Mouse (Mus musculus) kidney, embryonic 14.5 days (tissue): ENCODE results near the gene Mllt10. TPM values are rescaled to one million over a fixed set of nuclear protein-coding genes. Genes with fewer than 3 reads are reported as not detected.

Experiments
- ATAC-seq: fragments of 200-750 bp; cut with Nextera tagmentation; 2 replicates; pipeline ENCODE4 v1.8.0; 2017; ENCODE audit warnings: moderate number of reproducible peaks, mild to moderate bottlenecking, moderate TSS enrichment, moderate library complexity; ENCODE audit not compliant: low FRiP score, low TSS enrichment
- H3K27ac ChIP-seq: fragments of 300-500 bp; sonication (generic); 2 replicates; pipeline ENCODE4 v1.5.1; 2014; ENCODE audit warnings: low read depth, mild to moderate bottlenecking, low read length, moderate library complexity, mixed read lengths
- H3K27me3 ChIP-seq: fragments of 300-500 bp; sonication (generic); 2 replicates; pipeline ENCODE4 v1.6.1; 2014; ENCODE audit warnings: mild to moderate bottlenecking, low read length; ENCODE audit not compliant: control insufficient read depth, insufficient read depth
- H3K36me3 ChIP-seq: fragments of 300-500 bp; sonication (generic); 2 replicates; pipeline ENCODE4 v1.6.1; 2014; ENCODE audit warnings: low read length, mixed read lengths; ENCODE audit not compliant: control insufficient read depth, insufficient read depth
- H3K4me1 ChIP-seq: fragments of 300-500 bp; sonication (generic); 2 replicates; pipeline ENCODE4 v1.6.1; 2014; ENCODE audit warnings: low read length, mixed read lengths; ENCODE audit not compliant: control insufficient read depth, insufficient read depth
- H3K4me2 ChIP-seq: fragments of 300-500 bp; sonication (generic); replicated peaks from 2 replicates; pipeline ENCODE4 v1.6.1; 2014; ENCODE audit warnings: low read depth, mild to moderate bottlenecking, low read length
- H3K4me3 ChIP-seq: fragments of 300-500 bp; sonication (generic); 2 replicates; pipeline ENCODE4 v1.5.1; 2014; ENCODE audit warnings: mild to moderate bottlenecking, low read length
- H3K9ac ChIP-seq: fragments of 300-500 bp; sonication (generic); 2 replicates; pipeline ENCODE4 v1.6.1; 2014; ENCODE audit warnings: low read depth, mild to moderate bottlenecking, low read length, moderate library complexity
- H3K9me3 ChIP-seq: fragments of 300-500 bp; sonication (generic); 2 replicates; pipeline ENCODE4 v1.6.1; 2016; ENCODE audit warnings: low read length; ENCODE audit not compliant: control insufficient read depth
- WGBS: fragments of 180-500 bp; shearing (Covaris S2); extraction: QIAGEN DNeasy Blood & Tissue Kit; methylation state at CpG from one replicate; pipeline ENCODE4 v1.1.7; 2014; 5-methylcytosine and 5-hydroxymethylcytosine counted together
- polyA plus RNA-seq: library from polyadenylated mRNA; unstranded; fragments of >200 nt; fragmentation: Nextera tagmentation; extraction: Ambion mirVana; gene quantifications from 2 replicates; pipeline ENCODE4 v1.2.1, GENCODE M21; 2014

The Mllt10 gene
- polyA plus RNA-seq, 1 experiment from 2014 or later, result 58.7 TPM

DNA sequence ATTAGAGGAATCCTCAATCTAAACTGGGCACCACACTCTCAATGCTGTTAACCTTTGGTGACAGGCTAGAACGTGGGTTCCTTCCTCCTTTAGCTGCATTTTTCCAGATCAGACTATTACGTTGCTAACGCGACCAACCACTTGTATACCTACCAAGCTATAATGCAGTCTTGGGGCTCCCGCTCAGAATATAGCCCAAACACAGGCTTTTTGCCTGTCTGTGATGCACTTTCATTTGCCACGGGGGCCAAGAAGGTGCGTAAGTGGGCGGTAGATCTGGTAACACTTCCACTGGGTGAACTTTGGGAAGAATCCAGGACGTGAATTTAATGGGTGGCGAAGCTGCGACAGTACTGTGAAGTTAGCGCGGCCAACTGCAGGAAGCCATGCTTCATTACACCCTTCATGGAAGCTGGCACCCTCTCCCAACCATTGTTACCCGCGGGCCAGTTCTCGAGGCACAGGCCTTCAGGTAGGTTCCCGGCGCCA, 8.8 kb downstream of the Mllt10 start:
- H3K4me2 ChIP-seq, result peak overlapping the region; percentile 68
- H3K4me3 ChIP-seq, result peak overlapping the region; percentile 82
- peak; percentile 70 for ATAC-seq
- peaks cover 10% of the 10 kb centered on the region for H3K36me3 ChIP-seq
- H3K4me1 ChIP-seq, result peaks cover 6% of the 10 kb centered on the region; the same call in 1 of the 2 replicates
- no peaks in the 10 kb centered on the region for H3K27me3 ChIP-seq
- H3K9me3 ChIP-seq, result no peaks in the 10 kb centered on the region
- H3K27ac ChIP-seq, result peak overlapping the region; percentile 100
- peak overlapping the region; percentile 87 for H3K9ac ChIP-seq
- 0% methylated on average over 18 of the region's 18 CpGs for WGBS

GRCm38 (mm10) chr2:18064356-18064858, 9.4 kb downstream of the Mllt10 start:
- Histone ChIP-seq H3K27me3 (no peaks in the 10 kb centered on the region), H3K4me3 (peak overlapping the region; percentile 82), H3K9me3 (no peaks in the 10 kb centered on the region), H3K36me3 (peaks cover 10% of the 10 kb centered on the region), H3K4me2 (peak overlapping the region; percentile 89), H3K9ac (peak overlapping the region; percentile 87), H3K4me1 (peaks cover 6% of the 10 kb centered on the region; the same call in 1 of the 2 replicates), H3K27ac (peak overlapping the region; percentile 100)
- WGBS, result 0% methylated on average over 11 of the region's 58 CpGs
- peak; percentile 96 for ATAC-seq

DNA sequence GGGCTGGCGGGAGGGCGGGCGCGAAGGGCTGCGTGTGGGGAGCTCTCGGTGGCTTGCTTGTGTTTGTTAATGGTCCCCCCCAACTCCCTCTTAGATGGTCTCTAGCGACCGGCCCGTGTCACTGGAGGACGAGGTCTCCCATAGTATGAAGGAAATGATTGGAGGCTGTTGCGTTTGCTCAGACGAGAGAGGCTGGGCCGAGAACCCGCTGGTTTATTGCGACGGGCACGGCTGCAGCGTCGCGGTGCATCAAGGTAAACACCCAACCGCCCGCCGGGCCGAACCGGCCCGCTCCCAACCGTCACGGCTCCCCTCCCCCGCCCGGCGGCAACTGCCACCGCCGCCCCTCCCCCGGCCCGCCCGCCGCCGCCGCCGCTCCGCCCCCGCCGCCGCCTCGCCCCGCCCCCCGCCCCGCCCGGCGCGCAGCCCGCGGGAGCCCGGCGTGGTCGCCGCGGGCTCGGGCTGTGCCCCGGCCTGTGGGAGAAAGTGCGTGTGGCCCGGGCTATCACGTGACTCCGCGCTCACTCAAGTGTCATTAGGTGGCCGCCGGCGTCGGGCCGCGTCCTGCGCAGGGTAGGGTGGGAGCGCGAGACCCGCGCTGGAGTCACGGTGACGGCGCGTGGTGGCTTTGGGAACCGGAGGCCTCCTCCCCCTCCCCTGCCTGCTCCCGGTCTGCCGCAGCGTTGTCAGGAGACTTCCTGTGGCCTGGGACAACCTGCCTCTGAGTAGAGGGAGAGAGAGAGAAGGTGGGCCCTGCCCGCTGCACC, 10.1 kb downstream of the Mllt10 start:
- H3K27me3 ChIP-seq, result no peaks in the 10 kb centered on the region
- H3K27ac ChIP-seq, result peak overlapping the region; percentile 100
- peak overlapping the region; percentile 89 for H3K4me2 ChIP-seq
- H3K4me3 ChIP-seq, result peak overlapping the region; percentile 82
- peaks cover 6% of the 10 kb centered on the region; the same call in 1 of the 2 replicates for H3K4me1 ChIP-seq
- H3K36me3 ChIP-seq, result peaks cover 12% of the 10 kb centered on the region
- under 1% methylated on average over 45 of the region's 85 CpGs for WGBS
- ATAC-seq, result peak; percentile 81
- no peaks in the 10 kb centered on the region for H3K9me3 ChIP-seq
- peak overlapping the region; percentile 87 for H3K9ac ChIP-seq

GRCm38 (mm10) chr2:18065708-18066030, 10.6 kb downstream of the Mllt10 start:
- no peak for ATAC-seq
- peak overlapping the region; percentile 100 for H3K27ac ChIP-seq
- no peaks in the 10 kb centered on the region for H3K27me3 ChIP-seq
- peaks cover 12% of the 10 kb centered on the region for H3K36me3 ChIP-seq
- peak overlapping the region; percentile 87 for H3K9ac ChIP-seq
- H3K9me3 ChIP-seq, result no peaks in the 10 kb centered on the region
- peak overlapping the region; percentile 89 for H3K4me2 ChIP-seq
- H3K4me3 ChIP-seq, result peak overlapping the region; percentile 82
- 8% methylated on average over 6 of the region's 6 CpGs for WGBS
- H3K4me1 ChIP-seq, result peaks cover 6% of the 10 kb centered on the region; the same call in 1 of the 2 replicates

DNA sequence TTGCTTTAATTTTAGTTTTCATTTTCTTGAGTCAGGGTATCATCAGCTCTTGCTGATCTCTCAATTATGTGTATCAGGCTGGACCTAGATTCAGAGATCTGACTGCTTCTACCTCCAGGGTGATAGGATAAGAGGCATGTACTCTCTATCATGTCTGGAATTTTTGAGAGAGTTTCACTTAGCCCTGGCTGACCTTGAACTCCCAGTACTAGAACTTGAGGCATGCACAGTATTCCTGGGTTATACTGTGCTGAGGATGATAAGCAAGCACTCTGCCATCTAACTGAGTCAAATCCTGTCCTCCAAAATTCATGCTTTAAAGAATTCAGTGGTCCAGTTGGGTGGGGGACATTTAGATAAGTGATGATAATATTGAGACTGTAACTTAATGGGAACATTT, 11.4 kb downstream of the Mllt10 start:
- Histone ChIP-seq H3K36me3 (peaks cover 12% of the 10 kb centered on the region), H3K27me3 (no peaks in the 10 kb centered on the region), H3K9ac (peak overlapping the region; percentile 87; the same call in 1 of the 2 replicates), H3K4me2 (peak overlapping the region; percentile 89), H3K9me3 (no peaks in the 10 kb centered on the region), H3K4me1 (peaks cover 6% of the 10 kb centered on the region; the same call in 1 of the 2 replicates), H3K4me3 (peak overlapping the region; percentile 82; the same call in 1 of the 2 replicates), H3K27ac (no peak overlapping the region)
- ATAC-seq, result no peak

DNA sequence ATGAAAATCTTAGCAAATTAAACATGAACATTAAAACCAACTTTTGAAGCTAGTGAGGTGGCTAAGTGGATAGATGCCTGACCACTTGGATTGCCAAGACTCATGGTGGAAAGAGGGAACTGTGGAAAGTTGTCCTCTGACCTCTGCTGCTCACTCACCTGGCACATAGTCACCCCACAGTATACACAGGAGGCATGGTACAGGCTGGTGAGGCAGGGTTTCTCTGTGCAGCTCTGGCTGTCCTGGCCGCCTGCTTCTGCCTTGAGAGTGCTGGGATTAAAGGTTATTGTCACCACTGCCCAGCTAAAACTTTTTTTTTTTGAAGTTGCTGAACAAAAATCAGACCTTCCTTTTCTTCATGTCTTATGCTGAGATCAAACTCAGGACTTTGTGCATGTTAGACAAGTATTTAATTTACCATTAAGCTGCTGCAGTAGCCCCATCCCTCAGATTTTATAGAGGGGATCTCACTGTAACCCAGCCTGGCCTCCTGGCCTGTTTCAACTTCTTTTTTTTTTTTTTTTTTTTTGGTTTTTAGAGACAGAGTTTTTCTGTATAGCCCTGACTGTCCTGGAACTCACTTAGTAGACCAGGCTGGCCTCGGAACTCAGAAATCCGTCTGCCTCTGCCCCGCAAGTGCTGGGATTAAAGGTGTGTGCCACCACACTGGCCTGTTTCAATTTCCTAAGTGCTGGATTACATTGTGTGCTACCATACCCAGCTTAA, 13.2 kb downstream of the Mllt10 start:
- ATAC-seq, result no peak
- Histone ChIP-seq H3K27ac (no peak overlapping the region), H3K36me3 (peaks cover 26% of the 10 kb centered on the region), H3K4me3 (no peak overlapping the region), H3K9me3 (no peaks in the 10 kb centered on the region), H3K4me1 (peaks cover 6% of the 10 kb centered on the region; the same call in 1 of the 2 replicates), H3K4me2 (no peak overlapping the region), H3K27me3 (no peaks in the 10 kb centered on the region), H3K9ac (no peak overlapping the region)
- 91% methylated on average over 4 of the region's 4 CpGs for WGBS

DNA sequence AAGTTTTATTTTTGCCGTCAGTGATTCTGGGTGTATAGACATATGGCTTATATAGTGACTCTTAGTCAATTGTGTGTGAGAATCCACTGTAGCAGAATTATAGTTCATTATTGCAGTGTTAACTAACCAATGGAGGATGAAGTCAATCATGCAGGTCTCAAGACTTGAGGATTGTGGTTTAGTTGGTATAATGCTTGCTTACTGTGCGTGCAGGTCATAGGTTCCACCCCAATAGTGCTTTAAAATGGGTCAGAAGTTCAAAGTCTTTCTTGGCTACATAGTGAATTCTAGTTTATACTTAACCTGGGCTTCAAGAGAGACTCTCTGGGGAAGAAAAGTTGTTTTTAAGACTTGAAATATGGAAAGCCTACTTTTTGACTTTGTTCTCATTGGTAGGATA, 16.9 kb downstream of the Mllt10 start:
- no peaks in the 10 kb centered on the region for H3K27me3 ChIP-seq
- H3K27ac ChIP-seq, result no peak overlapping the region
- peaks cover 51% of the 10 kb centered on the region for H3K36me3 ChIP-seq
- WGBS, result 84% methylated on average over 2 of the region's 2 CpGs
- H3K9ac ChIP-seq, result no peak overlapping the region
- no peak for ATAC-seq
- H3K4me3 ChIP-seq, result no peak overlapping the region
- no peaks in the 10 kb centered on the region for H3K4me1 ChIP-seq
- no peak overlapping the region for H3K4me2 ChIP-seq
- H3K9me3 ChIP-seq, result no peaks in the 10 kb centered on the region

GRCm38 (mm10) chr2:18080182-18080860, 25.3 kb downstream of the Mllt10 start:
- Histone ChIP-seq H3K4me3 (no peak overlapping the region), H3K4me2 (no peak overlapping the region), H3K9ac (no peak overlapping the region), H3K9me3 (no peaks in the 10 kb centered on the region; the same call in 1 of the 2 replicates), H3K27ac (no peak overlapping the region), H3K4me1 (no peaks in the 10 kb centered on the region), H3K27me3 (no peaks in the 10 kb centered on the region), H3K36me3 (peaks cover 69% of the 10 kb centered on the region)
- ATAC-seq, result 0 out of 2 replicates have a peak, but pooled peaks have one; percentile 55
- 76% methylated on average over 2 of the region's 2 CpGs for WGBS
